Mouse (Mus musculus): ENCODE data around the gene Alpk3. TPM values are rescaled to one million over a fixed set of nuclear protein-coding genes. Genes with fewer than 3 reads are reported as not detected.

Alpk3 gene
- total RNA-seq, 2 experiments from 2014 or later: 95.9 to 96.8 TPM

GRCm38 (mm10) chr7:81074546-81074945 lies 17.1 kb downstream of the Alpk3 start:
- no peak for DNase-seq

DNA sequence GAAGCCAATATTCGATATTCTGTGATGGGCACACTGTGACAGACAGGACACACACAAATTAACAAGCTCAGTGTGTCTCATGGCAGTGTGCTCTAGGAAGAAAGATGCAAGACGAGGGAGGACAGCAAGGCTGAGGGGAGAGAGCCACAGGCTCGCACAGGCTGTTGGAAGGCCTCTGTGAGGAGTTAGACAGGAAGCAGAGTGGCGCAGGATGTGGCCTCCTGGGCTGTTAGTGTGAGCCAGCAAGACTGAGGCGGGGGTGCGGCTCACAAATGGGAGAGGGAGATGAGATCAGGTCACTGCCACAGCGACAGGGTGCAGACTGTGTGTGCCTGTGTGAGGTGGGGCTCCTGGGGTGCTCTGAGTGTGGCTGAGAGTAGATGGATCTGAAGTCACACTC lies 17.9 kb downstream of the Alpk3 start:
- no peak for DNase-seq

DNA sequence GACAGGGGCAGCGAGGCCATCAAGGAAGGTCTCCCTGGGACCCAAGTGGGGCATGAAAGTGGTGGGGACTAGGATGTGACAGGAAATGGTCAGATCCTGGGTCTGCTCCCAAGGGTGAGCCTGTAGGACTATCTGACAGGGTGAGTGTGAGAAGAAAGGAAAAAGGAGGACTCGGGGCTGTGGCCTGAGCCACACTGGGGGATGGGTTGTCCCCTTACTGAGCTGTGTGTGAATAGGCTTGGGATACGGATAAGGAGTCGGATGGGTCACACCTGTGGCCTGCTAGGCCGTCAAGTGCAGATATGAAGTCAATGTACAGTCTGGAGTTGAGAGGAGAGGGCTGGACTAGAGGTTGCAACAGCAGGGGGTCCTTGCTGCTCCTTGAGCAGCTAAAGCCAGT lies 18.3 kb downstream of the Alpk3 start:
- no peak for DNase-seq

DNA sequence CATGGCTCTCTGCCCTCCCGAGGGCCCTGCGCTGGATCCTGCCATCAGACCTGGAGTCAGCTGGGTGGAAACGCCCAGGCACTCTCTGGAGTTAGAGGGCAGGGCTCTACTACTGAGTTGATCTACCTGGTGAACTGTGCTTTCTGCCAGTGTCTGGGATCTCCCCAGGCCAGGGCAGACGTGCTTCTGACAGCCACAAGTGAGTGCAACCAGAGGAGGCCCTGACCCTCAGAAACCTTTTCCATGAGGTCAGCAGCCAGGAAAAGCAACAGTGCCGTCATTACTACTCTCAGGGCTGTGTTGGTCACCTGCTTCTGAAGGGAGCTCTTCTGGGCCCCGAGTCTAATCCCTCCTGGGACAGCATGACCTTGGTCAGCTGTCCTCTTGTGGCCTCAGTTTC lies 19.6 kb downstream of the Alpk3 start:
- peak; percentile 73 for DNase-seq

- peak; percentile 77 for DNase-seq
These were observed 21.3 kb downstream of the Alpk3 start for GRCm38 (mm10) chr7:81078740-81079139.

DNA sequence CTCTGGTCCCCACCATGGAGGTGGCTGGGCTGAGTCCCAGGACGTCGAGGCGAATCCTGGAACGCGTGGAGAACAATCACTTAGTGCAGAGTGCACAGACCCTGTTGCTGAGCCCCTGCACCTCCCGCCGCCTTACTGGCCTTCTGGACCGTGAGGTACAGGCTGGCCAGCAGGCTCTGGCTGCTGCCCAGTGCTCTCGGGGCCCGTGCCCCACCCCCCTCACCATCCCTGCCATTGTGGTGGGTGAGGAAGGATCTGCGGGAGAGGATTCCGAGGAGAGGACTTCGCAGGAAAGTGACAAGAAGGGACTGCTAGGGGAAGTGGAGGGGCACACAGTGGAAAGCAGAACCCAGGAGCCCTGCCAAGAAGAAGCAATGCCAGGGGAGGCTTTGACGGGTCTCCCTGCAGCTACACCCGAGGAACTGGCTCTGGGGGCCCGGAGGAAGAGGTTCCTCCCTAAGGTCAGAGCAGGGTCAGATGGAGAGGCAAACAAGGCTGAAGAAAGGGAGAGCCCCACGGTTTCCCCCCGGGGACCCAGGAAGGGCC lies 36.1 kb downstream of the Alpk3 start:
- DNase-seq: no peak

DNA sequence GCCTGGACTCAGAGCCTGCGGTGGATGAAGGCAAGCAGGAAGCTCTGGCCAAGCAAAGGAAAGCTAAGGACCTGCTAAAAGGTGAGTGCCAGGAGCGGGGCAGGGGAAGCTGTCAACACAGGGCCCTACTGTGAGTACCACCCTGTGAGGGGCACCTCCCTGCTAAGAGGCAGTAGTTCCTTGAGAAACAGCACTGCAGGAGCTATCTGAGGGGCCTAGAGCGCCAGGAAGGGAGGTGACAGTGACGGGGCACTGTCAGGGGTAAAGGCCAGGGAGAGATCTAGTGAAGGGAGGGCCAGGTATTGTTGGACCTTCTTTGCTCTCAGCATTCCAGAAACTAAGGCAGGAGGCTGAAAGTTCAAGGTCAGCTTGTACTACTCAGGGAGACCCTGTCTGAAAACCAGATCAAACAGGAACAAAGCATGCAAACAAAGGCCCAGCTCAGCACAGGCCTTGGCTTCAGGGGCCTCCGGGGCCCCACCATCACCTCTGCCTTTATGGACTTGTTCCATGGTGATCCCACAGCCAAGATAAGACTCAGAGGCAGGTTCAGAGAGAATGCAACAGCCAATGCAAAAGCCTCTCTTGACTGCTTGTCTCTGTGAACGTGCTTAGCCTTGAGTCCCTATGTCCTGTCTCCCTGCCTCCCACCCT lies 36.8 kb downstream of the Alpk3 start:
- no peak for DNase-seq

- DNase-seq: no peak
These were observed 42.9 kb downstream of the Alpk3 start for GRCm38 (mm10) chr7:81100341-81100740.

GRCm38 (mm10) chr7:81102854-81103253 lies 45.5 kb downstream of the Alpk3 start:
- no peak for DNase-seq

- no peak for DNase-seq
These were observed 48.1 kb downstream of the Alpk3 start for GRCm38 (mm10) chr7:81105525-81105924.

- no peak for DNase-seq
These were observed 50.8 kb downstream of the Alpk3 start for GRCm38 (mm10) chr7:81108226-81108625.

- DNase-seq: peak; percentile 80
These were observed 52.6 kb downstream of the Alpk3 start for GRCm38 (mm10) chr7:81109717-81110651.

DNA sequence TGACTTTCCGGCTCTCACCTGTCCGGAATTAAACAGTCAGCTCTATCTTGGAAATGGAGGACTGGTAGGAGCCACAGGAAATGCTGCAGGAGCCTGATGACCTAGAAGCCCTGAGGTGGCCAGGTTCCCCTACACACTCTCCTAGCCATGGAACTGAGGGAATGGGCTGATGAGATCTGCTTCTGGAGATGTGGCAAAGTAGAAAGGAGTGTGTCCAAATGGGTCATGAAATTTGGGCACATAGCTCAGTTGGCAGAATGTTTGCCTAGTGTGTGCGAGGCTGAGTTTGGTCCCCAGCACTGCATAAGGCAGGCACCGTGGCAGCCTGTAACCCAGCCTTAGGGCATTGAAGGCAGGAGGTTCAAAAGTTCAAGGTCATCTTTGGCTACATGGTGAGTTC lies 53.4 kb downstream of the Alpk3 start:
- DNase-seq: no peak

- no peak for DNase-seq
These were observed 54.3 kb downstream of the Alpk3 start for GRCm38 (mm10) chr7:81111729-81112128.

DNA sequence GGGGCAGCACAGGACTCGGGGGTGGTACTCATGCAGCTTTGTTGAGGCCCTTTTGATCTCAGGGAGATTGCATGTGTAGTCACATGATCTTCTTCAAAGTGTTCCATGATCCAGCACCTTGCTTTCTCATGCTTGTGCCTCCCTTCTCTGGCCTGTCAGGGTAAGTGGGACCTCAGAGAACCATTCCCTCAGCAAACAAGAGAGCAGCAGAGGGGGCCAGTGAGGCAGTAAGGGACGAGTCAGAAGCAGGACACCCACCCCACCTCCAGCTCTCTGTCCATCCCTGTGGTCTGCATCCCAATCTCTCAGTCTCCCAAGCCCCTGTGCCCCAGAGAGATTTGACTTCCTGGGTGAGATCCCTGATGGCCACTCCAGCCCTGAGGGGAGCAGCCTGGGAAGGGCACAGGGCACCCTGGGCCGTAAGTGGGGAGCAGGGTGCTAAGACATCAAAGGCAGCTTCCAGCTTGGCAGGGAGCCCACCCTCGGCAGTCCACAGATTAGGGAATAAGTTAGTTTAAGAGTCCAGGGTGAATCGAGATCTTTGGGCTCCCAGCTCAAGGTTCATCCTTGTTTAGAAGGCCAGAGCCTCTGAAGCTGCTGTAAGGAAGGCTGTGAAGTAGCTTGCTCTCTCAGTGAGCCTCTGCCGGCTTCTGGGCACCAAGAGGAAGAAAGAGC lies 55.4 kb downstream of the Alpk3 start:
- peak; percentile 61 for DNase-seq

- DNase-seq: peak; percentile 47
These were observed 57.2 kb downstream of the Alpk3 start, which contains the start of gene Slc28a1 for GRCm38 (mm10) chr7:81114555-81114954. TSS of gene Slc28a1 (plus strand) at chr7:81114799.

DNA sequence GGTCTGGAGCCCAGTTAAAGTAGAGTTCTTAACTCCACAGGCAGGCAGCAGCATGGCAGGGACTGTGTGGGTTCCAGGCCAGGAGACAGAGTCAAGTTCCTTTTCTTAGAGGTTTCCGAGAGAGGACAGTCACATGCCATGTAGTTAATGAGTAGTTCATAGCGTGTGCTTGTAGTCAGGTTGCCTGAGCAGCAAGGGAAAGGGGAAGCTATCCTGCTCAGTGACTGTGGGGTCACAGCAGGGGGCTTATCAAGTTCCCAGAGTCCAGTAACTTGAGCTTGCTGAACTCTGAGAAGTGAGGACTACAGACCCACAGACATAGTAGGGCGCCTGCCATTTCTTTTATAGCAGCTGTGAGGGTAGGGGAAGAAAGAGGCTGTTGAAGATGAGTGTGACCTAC lies 63.7 kb downstream of the Alpk3 start:
- DNase-seq: no peak

DNA sequence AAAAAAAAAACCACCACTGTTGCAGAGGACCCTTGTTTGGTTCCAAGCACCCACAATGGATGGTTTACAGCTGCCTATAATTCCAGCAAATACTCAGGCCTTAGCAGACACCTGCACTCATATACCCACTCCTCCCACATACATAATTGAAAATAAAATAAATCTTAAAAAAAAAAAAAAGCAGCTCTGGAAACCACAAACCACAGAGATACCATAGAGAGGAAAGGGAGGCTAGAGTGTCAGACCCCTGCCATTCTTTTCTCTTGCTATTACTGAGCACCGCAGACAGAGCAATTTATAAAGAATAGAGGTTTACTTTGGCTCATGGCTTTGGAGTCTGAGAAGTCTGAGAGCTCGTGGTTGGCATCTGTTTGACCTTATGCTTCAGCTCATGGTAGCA lies 65.4 kb downstream of the Alpk3 start:
- DNase-seq: no peak

DNA sequence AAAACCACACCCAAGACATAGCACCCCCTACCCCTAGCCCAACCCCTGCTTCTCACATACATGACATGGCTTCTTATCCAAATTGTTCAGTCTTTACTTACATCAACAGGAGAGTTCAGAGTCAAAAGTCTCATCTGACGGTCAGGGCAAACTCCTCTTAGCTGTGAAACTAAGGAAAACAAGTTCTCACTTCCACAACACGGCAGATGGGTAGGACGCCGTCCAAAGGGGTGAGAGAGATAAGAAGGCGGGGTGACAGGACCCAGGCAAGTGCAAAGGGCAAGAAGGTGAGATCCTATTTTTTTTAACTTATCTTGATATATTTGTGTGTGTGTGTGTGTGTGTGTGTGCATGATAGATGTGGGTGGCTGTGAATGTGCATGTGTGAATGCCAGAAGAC lies 66.2 kb downstream of the Alpk3 start:
- DNase-seq: no peak

GRCm38 (mm10) chr7:81124773-81125172 lies 67.4 kb downstream of the Alpk3 start:
- peak; percentile 54 for DNase-seq

DNA sequence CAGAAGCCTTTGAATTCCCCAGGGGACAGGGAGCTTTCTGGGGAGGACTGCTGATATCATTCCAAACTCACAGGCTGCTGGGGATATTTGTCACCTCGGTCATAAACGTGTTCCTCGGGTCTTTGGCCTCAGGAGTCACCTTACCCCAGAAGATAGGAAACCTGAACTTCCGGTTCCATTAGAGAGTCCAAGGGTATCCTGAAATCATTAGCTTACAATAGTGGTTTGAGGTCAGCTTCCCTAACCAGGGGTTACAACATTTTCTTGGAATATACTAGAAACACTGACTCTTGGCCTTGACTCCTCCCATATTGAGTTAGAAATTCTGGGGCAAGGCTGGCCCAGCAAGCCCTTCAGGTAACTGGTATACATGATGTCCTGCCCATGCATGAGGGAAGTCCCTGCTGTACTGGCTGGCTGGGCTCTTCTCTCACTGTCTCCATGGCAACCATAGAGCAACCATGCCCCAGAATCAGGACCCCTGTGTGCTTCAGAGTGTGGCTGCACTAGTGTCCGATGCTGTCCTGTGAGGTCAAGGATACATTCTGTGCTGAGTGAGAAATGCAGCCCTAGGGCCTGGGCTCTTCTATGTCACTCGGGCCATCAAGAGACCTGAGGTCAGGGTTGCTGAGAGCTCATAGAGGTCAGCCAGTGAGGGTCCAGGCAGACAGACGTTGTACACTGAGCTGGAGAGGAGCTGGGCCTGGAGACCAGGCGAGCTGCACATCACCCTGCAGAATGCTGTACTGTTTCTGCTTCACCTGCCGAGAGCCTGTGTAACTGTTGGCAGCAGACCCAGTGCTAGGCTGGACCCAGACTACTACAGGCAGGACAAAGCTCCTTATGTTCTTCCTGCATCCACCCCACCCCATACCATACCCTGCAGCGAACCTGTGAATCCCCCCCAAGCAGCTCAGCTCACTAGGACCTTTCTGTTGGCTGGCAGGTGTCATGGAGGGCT lies 68.1 kb downstream of the Alpk3 start:
- DNase-seq: no peak

GRCm38 (mm10) chr7:81131864-81132263 lies 74.5 kb downstream of the Alpk3 start:
- DNase-seq: peak; percentile 34

Data from heart, postnatal 4 days (tissue).